Mouse (Mus musculus) heart, embryonic 11.5 days (tissue): ENCODE measurements around the gene Ttc12. TPM values are rescaled to one million over a fixed set of nuclear protein-coding genes. Genes with fewer than 3 reads are reported as not detected.

Source experiments
- ATAC-seq: fragments of 200-750 bp; cut with Nextera tagmentation; replicated peaks from 2 replicates; pipeline ENCODE4 v1.8.0; 2017; ENCODE audit warnings: moderate library complexity; ENCODE audit not compliant: insufficient number of reproducible peaks, low FRiP score, low TSS enrichment
- H3K27ac ChIP-seq: fragments of 300-500 bp; sonication (generic); 2 replicates; pipeline ENCODE4 v1.5.1; 2014; ENCODE audit warnings: mild to moderate bottlenecking, low read depth, low read length
- H3K27me3 ChIP-seq: fragments of 300-500 bp; sonication (generic); 2 replicates; pipeline ENCODE4 v1.6.1; 2014; ENCODE audit warnings: mild to moderate bottlenecking, low read length, mixed read lengths; ENCODE audit not compliant: control insufficient read depth, insufficient read depth
- H3K36me3 ChIP-seq: fragments of 300-500 bp; sonication (generic); 2 replicates; pipeline ENCODE4 v1.6.1; 2014; ENCODE audit warnings: mild to moderate bottlenecking, low read length, moderate library complexity, mixed read lengths; ENCODE audit not compliant: control insufficient read depth, insufficient read depth
- H3K4me1 ChIP-seq: fragments of 300-500 bp; sonication (generic); 2 replicates; pipeline ENCODE4 v1.6.1; 2014; ENCODE audit warnings: low read length; ENCODE audit not compliant: control insufficient read depth, insufficient read depth
- H3K4me2 ChIP-seq: fragments of 300-500 bp; sonication (generic); 2 replicates; pipeline ENCODE4 v1.6.1; 2014; ENCODE audit warnings: mild to moderate bottlenecking, moderate library complexity
- H3K4me3 ChIP-seq: fragments of 300-500 bp; sonication (generic); 2 replicates; pipeline ENCODE4 v1.5.1; 2014; ENCODE audit warnings: low read depth, low read length
- H3K9ac ChIP-seq: fragments of 300-500 bp; sonication (generic); 2 replicates; pipeline ENCODE4 v1.6.1; 2014; ENCODE audit warnings: mild to moderate bottlenecking, low read depth, low read length, moderate library complexity
- H3K9me3 ChIP-seq: fragments of 300-500 bp; sonication (generic); replicated peaks from 2 replicates; pipeline ENCODE4 v1.6.1; 2016; ENCODE audit warnings: low read length; ENCODE audit not compliant: control insufficient read depth
- WGBS: fragments of 180-500 bp; shearing (Covaris S2); extraction: QIAGEN DNeasy Blood & Tissue Kit; methylation state at CpG from one replicate; pipeline ENCODE4 v1.1.7; 2014; ENCODE audit not compliant: insufficient replicate concordance; 5-methylcytosine and 5-hydroxymethylcytosine counted together
- polyA plus RNA-seq: library from polyadenylated mRNA; unstranded; fragments of >200 nt; fragmentation: Nextera tagmentation; extraction: Ambion mirVana; gene quantifications from 2 replicates; pipeline ENCODE4 v1.2.1, GENCODE M21; 2014

Ttc12 gene
- polyA plus RNA-seq, 1 experiment from 2014 or later, result 1.9 TPM

GRCm38 (mm10) chr9:49504658-49505057 is 18.6 kb upstream of the Ttc12 start:
- no peaks in the 10 kb centered on the region for H3K4me1 ChIP-seq
- H3K4me3 ChIP-seq, result no peak overlapping the region
- ATAC-seq, result no peak
- H3K9ac ChIP-seq, result no peak overlapping the region
- H3K27ac ChIP-seq, result no peak overlapping the region
- 0 out of 2 replicates have a peak, but pooled peaks cover 2% of the 10 kb centered on the region for H3K36me3 ChIP-seq
- WGBS, result 85% methylated on average over 5 of the region's 5 CpGs
- H3K9me3 ChIP-seq, result no peaks in the 10 kb centered on the region
- H3K4me2 ChIP-seq, result no peak overlapping the region
- no peaks in the 10 kb centered on the region for H3K27me3 ChIP-seq

GRCm38 (mm10) chr9:49502245-49502644 is 16.2 kb upstream of the Ttc12 start:
- ATAC-seq, result no peak
- Histone ChIP-seq H3K27me3 (no peaks in the 10 kb centered on the region), H3K9ac (no peak overlapping the region), H3K4me2 (no peak overlapping the region), H3K27ac (no peak overlapping the region), H3K4me3 (no peak overlapping the region), H3K36me3 (0 out of 2 replicates have a peak, but pooled peaks cover 2% of the 10 kb centered on the region), H3K4me1 (no peaks in the 10 kb centered on the region), H3K9me3 (no peaks in the 10 kb centered on the region)
- WGBS, result 83% methylated on average over 4 of the region's 4 CpGs

GRCm38 (mm10) chr9:49499878-49500277 is 13.9 kb upstream of the Ttc12 start:
- WGBS, result 86% methylated on average over 2 of the region's 2 CpGs

GRCm38 (mm10) chr9:49493979-49494649 is 8.1 kb upstream of the Ttc12 start:
- no peak overlapping the region for H3K27ac ChIP-seq
- WGBS, result 6% methylated on average over 4 of the region's 4 CpGs
- H3K4me1 ChIP-seq, result no peaks in the 10 kb centered on the region
- H3K4me2 ChIP-seq, result no peak overlapping the region
- no peaks in the 10 kb centered on the region for H3K9me3 ChIP-seq
- H3K36me3 ChIP-seq, result no peaks in the 10 kb centered on the region
- no peak overlapping the region for H3K4me3 ChIP-seq
- H3K9ac ChIP-seq, result no peak overlapping the region
- ATAC-seq, result 0 out of 2 replicates have a peak, but pooled peaks have one; percentile 31
- peaks cover 4% of the 10 kb centered on the region; the same call in 1 of the 2 replicates for H3K27me3 ChIP-seq

More at GRCm38 (mm10) chr9:49499878-49500277, 13.9 kb upstream of the Ttc12 start:
- Histone ChIP-seq H3K9ac (no peak overlapping the region), H3K4me2 (no peak overlapping the region), H3K27me3 (no peaks in the 10 kb centered on the region), H3K4me1 (no peaks in the 10 kb centered on the region), H3K4me3 (no peak overlapping the region), H3K36me3 (no peaks in the 10 kb centered on the region), H3K27ac (no peak overlapping the region), H3K9me3 (no peaks in the 10 kb centered on the region)
- ATAC-seq, result no peak

- Histone ChIP-seq H3K27ac (no peak overlapping the region), H3K36me3 (no peaks in the 10 kb centered on the region), H3K9ac (no peak overlapping the region), H3K27me3 (peaks cover 5% of the 10 kb centered on the region; the same call in 1 of the 2 replicates), H3K4me2 (no peak overlapping the region), H3K4me3 (no peak overlapping the region), H3K9me3 (no peaks in the 10 kb centered on the region), H3K4me1 (no peaks in the 10 kb centered on the region)
- no peak for ATAC-seq
- 79% methylated on average over 4 of the region's 4 CpGs for WGBS
These were observed 4.6 kb upstream of the Ttc12 start for GRCm38 (mm10) chr9:49490609-49491008.

- no peaks in the 10 kb centered on the region for H3K4me1 ChIP-seq
- peak overlapping the region; percentile 38; the same call in 1 of the 2 replicates for H3K4me2 ChIP-seq
- H3K9ac ChIP-seq, result no peak overlapping the region
- no peak for ATAC-seq
- H3K27ac ChIP-seq, result no peak overlapping the region
- H3K4me3 ChIP-seq, result no peak overlapping the region
- H3K27me3 ChIP-seq, result peaks cover 5% of the 10 kb centered on the region; the same call in 1 of the 2 replicates
- no peaks in the 10 kb centered on the region for H3K9me3 ChIP-seq
- H3K36me3 ChIP-seq, result no peaks in the 10 kb centered on the region
- 35% methylated on average over 16 of the region's 16 CpGs for WGBS
These were observed 3.2 kb upstream of the Ttc12 start for GRCm38 (mm10) chr9:49488912-49489895.

- H3K27me3 ChIP-seq, result peaks cover 5% of the 10 kb centered on the region; the same call in 1 of the 2 replicates
- H3K4me1 ChIP-seq, result no peaks in the 10 kb centered on the region
- H3K36me3 ChIP-seq, result no peaks in the 10 kb centered on the region
- no peak overlapping the region for H3K4me2 ChIP-seq
- H3K27ac ChIP-seq, result no peak overlapping the region
- no peaks in the 10 kb centered on the region for H3K9me3 ChIP-seq
- H3K9ac ChIP-seq, result no peak overlapping the region
- 62% methylated on average over 7 of the region's 7 CpGs for WGBS
- no peak for ATAC-seq
- H3K4me3 ChIP-seq, result no peak overlapping the region
These were observed 2.2 kb upstream of the Ttc12 start for GRCm38 (mm10) chr9:49488258-49488657.

GRCm38 (mm10) chr9:49487657-49487943 is 1.6 kb upstream of the Ttc12 start:
- Histone ChIP-seq H3K36me3 (no peaks in the 10 kb centered on the region), H3K4me3 (no peak overlapping the region), H3K4me1 (no peaks in the 10 kb centered on the region), H3K27ac (no peak overlapping the region), H3K27me3 (peaks cover 5% of the 10 kb centered on the region; the same call in 1 of the 2 replicates), H3K4me2 (no peak overlapping the region), H3K9me3 (no peaks in the 10 kb centered on the region), H3K9ac (no peak overlapping the region)
- 77% methylated on average over 6 of the region's 6 CpGs for WGBS
- no peak for ATAC-seq
